Mouse (Mus musculus): ENCODE data around the gene Plxna4.

DNA sequence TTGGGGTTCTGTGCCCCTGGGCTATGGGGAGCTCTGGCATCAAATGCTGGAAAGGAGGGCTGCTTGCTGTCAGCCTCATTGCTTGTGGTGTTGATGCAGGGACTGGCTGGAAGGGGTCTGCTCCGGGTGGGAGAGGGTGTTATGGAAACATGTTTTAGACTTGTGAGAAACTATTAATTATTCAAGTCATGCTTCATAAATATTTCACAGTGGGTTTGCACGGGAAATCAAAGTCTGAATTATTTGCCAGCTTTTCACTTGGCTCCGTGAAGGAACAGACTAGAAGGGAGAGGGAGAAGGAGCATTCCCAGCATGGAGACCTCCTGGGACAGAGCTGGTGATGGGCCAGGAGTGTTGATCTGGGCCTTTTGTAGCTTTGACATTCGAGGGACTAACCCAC is 384.6 kb downstream of the Plxna4 start:
- TF ChIP-seq CTCF (IDR thresholded peaks at IDR 0.05; ENCODE audit: insufficient read depth, low read depth, low read length) (no peak), POLR2A (IDR thresholded peaks at IDR 0.05; ENCODE audit: insufficient read depth, low read depth, low read length) (no peak)

All from olfactory bulb, adult 2 months (tissue).